Mouse (Mus musculus) liver, embryonic 14.5 days (tissue): ENCODE data around the gene Rad51b. TPM values are rescaled to one million over a fixed set of nuclear protein-coding genes. Genes with fewer than 3 reads are reported as not detected.

Source experiments
- ATAC-seq: fragments of 200-750 bp; cut with Nextera tagmentation; 2 replicates; pipeline ENCODE4 v1.8.0; 2017; ENCODE audit warnings: moderate number of reproducible peaks, mild to moderate bottlenecking, moderate library complexity; ENCODE audit not compliant: insufficient read depth
- DNase-seq, 3 experiments: peaks; one replicate each; pipeline ENCODE4 v3.0.0-alpha.2; 2012 to 2013; ENCODE audit warnings: low read depth in 3 of 3, low spot score in 3 of 3
- H3K27ac ChIP-seq: fragments of 300-500 bp; sonication (generic); 2 replicates; pipeline ENCODE4 v1.5.1; 2014; ENCODE audit warnings: moderate library complexity, mild to moderate bottlenecking, control low read depth, inconsistent platforms
- H3K27me3 ChIP-seq: fragments of 300-500 bp; sonication (generic); 2 replicates; pipeline ENCODE4 v1.6.1; 2014; ENCODE audit warnings: mild to moderate bottlenecking, low read length, moderate library complexity; ENCODE audit not compliant: control insufficient read depth, insufficient read depth
- H3K36me3 ChIP-seq: fragments of 300-500 bp; sonication (generic); replicated peaks from 2 replicates; pipeline ENCODE4 v1.6.1; 2014; ENCODE audit warnings: low read depth; ENCODE audit not compliant: control insufficient read depth, insufficient read depth
- H3K4me1 ChIP-seq, 2 experiments: fragments of 200-500 bp in 1 of 2; fragments of 300-500 bp in 1 of 2; sonication (generic) in 1 of 2; replicated peaks; 2 replicates each; pipeline ENCODE4 v1.6.1; 2012 to 2014; ENCODE audit warnings: antibody characterized with exemption in 1 of 2, inconsistent platforms in 1 of 2, low read length in 1 of 2; ENCODE audit not compliant: control insufficient read depth in 2 of 2, insufficient read depth in 2 of 2
- H3K4me2 ChIP-seq: fragments of 300-500 bp; sonication (generic); 2 replicates; pipeline ENCODE4 v1.6.1; 2014; ENCODE audit warnings: low read depth, mild to moderate bottlenecking, control low read depth, moderate library complexity
- H3K4me3 ChIP-seq, 2 experiments: fragments of 200-500 bp in 1 of 2; fragments of 300-500 bp in 1 of 2; sonication (generic) in 1 of 2; 2 replicates each; pipeline ENCODE4 v1.5.1; 2012 to 2014; ENCODE audit warnings: low read depth in 2 of 2, low read length in 2 of 2, mild to moderate bottlenecking in 2 of 2, control low read depth in 1 of 2, inconsistent platforms in 1 of 2, moderate library complexity in 1 of 2; ENCODE audit not compliant: insufficient read depth in 1 of 2
- H3K9ac ChIP-seq: fragments of 300-500 bp; sonication (generic); replicated peaks from 2 replicates; pipeline ENCODE4 v1.6.1; 2014; ENCODE audit warnings: mild to moderate bottlenecking, control low read depth, moderate library complexity
- H3K9me3 ChIP-seq: fragments of 300-500 bp; sonication (generic); 2 replicates; pipeline ENCODE4 v1.6.1; 2016; ENCODE audit warnings: low read length, mixed read lengths; ENCODE audit not compliant: control insufficient read depth
- CTCF ChIP-seq: IDR thresholded peaks from 2 replicates; pipeline ENCODE4 v1.5.1; 2016; ENCODE audit warnings: antibody characterized with exemption, low read depth, control low read depth
- EP300 ChIP-seq: IDR thresholded peaks from 2 replicates; pipeline ENCODE4 v1.6.1; 2016; ENCODE audit warnings: antibody characterized with exemption, low read depth
- WGBS: fragments of 180-500 bp; shearing (Covaris S2); extraction: QIAGEN DNeasy Blood & Tissue Kit; methylation state at CpG from one replicate; pipeline ENCODE4 v1.1.7; 2014; ENCODE audit not compliant: insufficient replicate concordance; 5-methylcytosine and 5-hydroxymethylcytosine counted together
- polyA plus RNA-seq, 2 experiments: library from polyadenylated mRNA; depleted of rRNA in 1 of 2; stranded (reverse) in 1 of 2; unstranded in 1 of 2; fragments of >200 nt; fragmentation: Nextera tagmentation in 1 of 2; extraction: Ambion mirVana in 1 of 2; gene quantifications; 2 replicates each; pipeline versions ENCODE4 v1.2.1 to v1.2.3; 2012 to 2014

The Rad51b gene
- polyA plus RNA-seq, 2 experiments = 2.3 to 5.1 TPM

DNA sequence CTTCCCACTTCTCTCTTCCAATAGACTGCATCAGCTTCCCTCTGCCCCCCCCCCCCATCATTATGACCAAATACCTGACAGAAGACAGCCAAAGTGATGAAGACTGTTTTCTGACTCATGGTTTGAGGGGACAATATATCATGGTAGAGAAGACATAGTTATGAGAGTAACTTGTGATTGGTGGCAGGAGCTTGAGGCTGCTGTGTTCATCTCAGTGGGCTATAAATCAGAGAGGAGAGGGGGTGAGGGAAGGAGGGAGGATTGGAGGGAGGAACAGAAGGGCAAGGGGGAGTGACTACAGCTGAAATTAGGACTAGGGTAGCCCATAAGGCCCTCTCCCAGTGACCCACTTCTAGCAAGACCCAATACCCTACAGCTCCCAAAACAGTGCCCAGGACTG is 416.2 kb downstream of the Rad51b start:
- Histone ChIP-seq H3K9ac (no peak overlapping the region), H3K36me3 (no peaks in the 10 kb centered on the region), H3K4me3 (no peak overlapping the region), H3K4me1 (no peaks in the 10 kb centered on the region), H3K4me2 (no peak overlapping the region), H3K9me3 (no peaks in the 10 kb centered on the region), H3K27me3 (no peaks in the 10 kb centered on the region), H3K27ac (no peak overlapping the region)
- no peak for TF ChIP-seq CTCF
- TF ChIP-seq EP300 = no peak
- DNase-seq (no peak), ATAC-seq (no peak)

DNA sequence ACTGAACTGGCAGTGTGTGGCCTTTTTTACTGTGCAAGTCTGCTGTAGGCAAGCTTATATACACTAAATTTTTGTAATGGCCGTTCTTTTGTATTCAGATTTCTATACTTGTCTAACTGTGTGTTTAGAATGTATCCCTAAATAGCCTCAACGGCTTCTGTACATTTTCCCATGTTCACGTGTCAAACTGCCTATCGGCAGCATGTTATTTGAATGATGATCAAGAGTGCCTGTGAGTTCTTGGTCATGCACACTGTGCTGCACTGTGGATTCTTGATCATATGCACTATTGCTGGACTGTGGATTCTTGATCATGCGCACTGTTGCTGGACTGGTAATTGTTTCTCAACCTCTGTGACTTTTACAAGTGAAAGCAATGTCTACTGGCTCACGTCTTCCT is 417.4 kb downstream of the Rad51b start:
- no peak overlapping the region for H3K4me3 ChIP-seq
- H3K4me1 ChIP-seq = no peaks in the 10 kb centered on the region
- H3K27ac ChIP-seq = no peak overlapping the region
- H3K4me2 ChIP-seq = no peak overlapping the region
- H3K9me3 ChIP-seq = no peaks in the 10 kb centered on the region
- no peak overlapping the region for H3K9ac ChIP-seq
- H3K27me3 ChIP-seq = no peaks in the 10 kb centered on the region
- no peaks in the 10 kb centered on the region for H3K36me3 ChIP-seq
- TF ChIP-seq CTCF (no peak), EP300 (no peak)
- 71% methylated on average over 6 of the region's 6 CpGs for WGBS
- DNase-seq (no peak), ATAC-seq (no peak)

DNA sequence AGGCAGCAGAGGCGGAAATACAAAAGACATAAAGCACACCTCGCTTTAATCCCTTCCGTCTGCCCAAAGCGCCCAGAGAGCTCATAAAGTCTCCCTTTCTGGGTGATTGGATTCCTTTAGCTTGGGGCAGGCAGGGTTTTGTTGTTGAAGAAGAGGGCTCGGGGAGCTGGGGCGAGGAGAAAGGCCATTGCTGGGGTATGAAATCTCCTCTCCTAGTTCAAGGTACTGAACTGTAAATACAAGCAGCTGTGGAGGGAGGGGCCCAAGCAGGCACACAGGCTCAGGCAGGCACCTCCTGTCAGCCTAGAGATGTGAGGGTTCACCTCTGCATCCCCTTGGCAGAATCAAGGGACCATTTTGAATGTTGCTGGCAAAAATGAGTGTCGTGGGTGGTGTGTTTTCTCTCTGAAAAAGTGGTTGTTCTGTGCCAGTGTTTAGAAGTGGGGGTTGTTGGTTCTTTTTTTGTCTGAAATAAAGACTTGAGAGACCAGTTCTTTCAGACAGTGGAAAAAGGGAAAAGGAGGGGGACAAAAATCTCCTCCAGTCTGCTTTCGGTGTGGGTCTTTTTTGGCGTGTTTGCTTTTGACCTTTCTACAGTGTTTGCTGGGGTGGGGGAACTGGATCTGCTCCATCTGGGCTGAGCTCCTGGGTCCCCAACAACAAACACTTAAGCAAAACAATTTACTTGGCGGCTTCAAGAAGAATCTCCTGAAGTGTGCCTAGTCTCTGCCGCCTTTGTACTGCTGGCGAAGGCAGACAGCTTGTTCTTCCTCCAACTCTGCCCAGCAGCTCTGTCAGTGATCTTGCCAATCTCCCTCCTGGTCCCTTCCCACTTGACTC is 418.6 kb downstream of the Rad51b start:
- H3K27ac ChIP-seq = no peak overlapping the region
- no peaks in the 10 kb centered on the region for H3K4me1 ChIP-seq
- no peaks in the 10 kb centered on the region for H3K36me3 ChIP-seq
- no peak overlapping the region for H3K9ac ChIP-seq
- H3K4me2 ChIP-seq = no peak overlapping the region
- no peak overlapping the region for H3K4me3 ChIP-seq
- no peaks in the 10 kb centered on the region for H3K9me3 ChIP-seq
- no peak for TF ChIP-seq CTCF
- TF ChIP-seq EP300 = no peak
- WGBS = 68% methylated on average over 12 of the region's 12 CpGs
- no peaks in the 10 kb centered on the region for H3K27me3 ChIP-seq
- no peak for ATAC-seq
- no peak for DNase-seq

DNA sequence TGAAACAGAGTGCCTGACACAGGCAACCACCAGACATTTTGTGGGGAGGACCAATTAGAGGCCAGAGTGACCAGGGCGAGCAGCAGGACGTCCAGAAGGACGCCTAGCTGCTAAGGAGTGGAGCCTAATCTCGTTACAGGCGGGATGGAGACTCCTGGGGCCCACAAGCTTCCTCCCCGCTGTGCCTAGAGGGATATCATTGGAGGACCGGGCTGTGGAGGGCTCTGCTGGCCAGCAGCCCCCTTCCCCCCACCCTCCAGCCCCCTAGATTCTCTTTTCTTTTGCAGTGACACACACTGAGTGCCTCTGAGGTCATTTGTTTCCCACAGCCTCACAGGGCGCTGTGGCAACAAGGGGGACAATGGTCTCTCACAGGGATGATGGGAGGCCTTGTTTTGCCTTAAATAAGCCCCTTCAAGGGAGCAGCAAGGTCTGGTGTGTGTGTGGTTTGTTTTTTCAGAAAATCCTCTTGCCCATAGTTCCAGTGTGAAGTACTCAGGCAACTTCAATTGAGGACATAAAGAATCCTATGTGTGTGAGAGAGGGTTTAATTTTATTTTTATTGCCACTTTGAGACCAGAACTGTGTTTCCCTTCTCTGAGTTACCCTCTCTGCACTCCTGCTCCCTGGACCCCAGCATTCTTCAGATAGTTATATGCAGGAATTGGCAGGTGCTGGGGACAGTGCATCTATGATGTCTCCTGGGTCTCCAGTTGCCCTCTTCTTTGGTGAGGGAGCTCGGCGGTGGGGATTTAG is 422.2 kb downstream of the Rad51b start:
- no peak overlapping the region for H3K27ac ChIP-seq
- no peaks in the 10 kb centered on the region for H3K27me3 ChIP-seq
- 56% methylated on average over 10 of the region's 10 CpGs for WGBS
- ATAC-seq (no peak), DNase-seq (no peak)
- no peak for TF ChIP-seq EP300
- TF ChIP-seq CTCF = no peak
- no peak overlapping the region for H3K4me3 ChIP-seq
- no peak overlapping the region for H3K9ac ChIP-seq
- no peak overlapping the region for H3K4me2 ChIP-seq
- H3K4me1 ChIP-seq = no peaks in the 10 kb centered on the region
- H3K9me3 ChIP-seq = no peaks in the 10 kb centered on the region
- no peaks in the 10 kb centered on the region for H3K36me3 ChIP-seq

DNA sequence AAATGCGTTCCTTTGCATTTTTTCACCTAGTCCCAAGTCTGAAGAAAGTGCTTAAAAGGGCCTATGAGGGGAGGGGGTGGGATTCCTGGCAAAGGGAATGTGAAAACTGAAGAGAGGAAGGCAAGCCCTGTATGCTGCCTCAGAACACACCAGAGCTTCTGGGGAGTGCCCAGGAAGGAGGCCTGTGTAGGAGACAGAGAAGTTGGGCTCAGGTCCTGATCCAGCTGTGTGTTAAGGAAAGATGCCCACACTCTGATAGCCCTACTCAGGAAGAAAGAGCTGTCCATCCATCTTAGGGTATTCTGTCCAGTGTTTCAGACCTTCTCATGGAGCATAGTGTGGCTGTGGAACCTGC is 422.7 kb downstream of the Rad51b start:
- ATAC-seq (no peak), DNase-seq (no peak)
- no peak overlapping the region for H3K27ac ChIP-seq
- H3K9me3 ChIP-seq = no peaks in the 10 kb centered on the region
- H3K4me3 ChIP-seq = no peak overlapping the region
- H3K9ac ChIP-seq = no peak overlapping the region
- H3K27me3 ChIP-seq = no peaks in the 10 kb centered on the region
- no peaks in the 10 kb centered on the region for H3K36me3 ChIP-seq
- WGBS = 86% methylated on average over 1 of the region's 1 CpGs
- no peaks in the 10 kb centered on the region for H3K4me1 ChIP-seq
- H3K4me2 ChIP-seq = no peak overlapping the region
- TF ChIP-seq CTCF = no peak
